Mouse (Mus musculus): ENCODE measurements around the gene Gdpd5.

DNA sequence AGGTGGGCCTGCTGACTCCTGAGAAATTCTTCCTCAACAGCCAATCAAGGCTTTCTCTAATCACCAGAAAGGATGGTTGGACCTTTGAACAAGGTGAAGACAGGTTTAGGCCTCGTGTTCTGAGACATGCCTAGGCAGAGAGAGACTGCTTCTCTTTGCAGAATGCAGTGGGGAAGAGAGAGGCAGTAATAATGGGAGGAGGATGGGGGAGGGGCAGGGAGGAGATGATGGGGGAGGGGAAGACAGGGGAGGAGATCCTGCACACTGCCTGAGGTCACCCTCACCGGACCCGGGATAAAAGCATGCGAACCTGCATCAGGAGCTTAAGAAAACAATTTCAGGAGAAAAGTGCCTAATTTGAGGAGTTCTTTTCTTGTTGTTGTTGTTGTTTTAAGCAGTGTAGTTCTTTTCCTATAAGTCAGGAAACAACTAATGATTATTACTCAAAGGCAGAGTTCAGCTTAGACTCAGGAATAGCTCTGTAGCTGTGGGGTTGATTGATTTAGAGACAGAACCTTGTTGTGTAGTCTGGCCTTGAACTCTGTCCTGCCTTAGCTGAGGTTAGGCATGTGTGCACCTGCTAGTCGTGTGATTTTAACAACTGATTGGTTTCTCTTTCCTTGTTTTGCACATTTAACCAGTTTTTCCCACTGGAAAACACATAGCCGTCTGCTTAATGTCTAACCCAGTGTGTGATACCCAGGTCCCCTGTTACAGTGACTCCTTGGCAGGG lies 30.0 kb downstream of the Gdpd5 start:
- TF ChIP-seq CTCF (IDR thresholded peaks at IDR 0.05; ENCODE audit: extremely low read depth, insufficient read depth, low read length), result no peak
- no peak for TF ChIP-seq POLR2A (IDR thresholded peaks at IDR 0.05; ENCODE audit: extremely low read depth, insufficient read depth, low read length)

Measured in cortical plate, adult 2 months (tissue).